Mouse (Mus musculus) lung, adult 2 months (tissue): ENCODE data around the gene Gba2. TPM values are rescaled to one million over a fixed set of nuclear protein-coding genes. Genes with fewer than 3 reads are reported as not detected.
A peak's percentile ranks its signal among the peaks of the same experiment; 100 is the strongest.
"Not testable (repeated sequence)": the region's sequence is repeated elsewhere in the genome, so short reads cannot be mapped to it uniquely, and the experiment has no call there.

Source experiments
- DNase-seq: peaks from one replicate; pipeline ENCODE4 v3.0.0; 2022
- H3K4me1 ChIP-seq: fragments of 200-500 bp; 2 replicates; pipeline ENCODE4 v1.6.1; 2011; ENCODE audit warnings: low read length; ENCODE audit not compliant: control insufficient read depth, insufficient read depth
- H3K4me3 ChIP-seq: fragments of 200-500 bp; replicated peaks from 2 replicates; pipeline ENCODE3; 2011; ENCODE audit warnings: low read depth, mild to moderate bottlenecking, control low read depth, low read length; ENCODE audit errors: extremely low read depth
- CTCF ChIP-seq: fragments of 200-500 bp; IDR thresholded peaks from 2 replicates; pipeline ENCODE4 v1.5.1; 2011; ENCODE audit warnings: mild to moderate bottlenecking, low read length, control low read depth; ENCODE audit not compliant: insufficient read depth
- POLR2A ChIP-seq: fragments of 200-500 bp; IDR thresholded peaks from 2 replicates; pipeline ENCODE4 v1.6.1; 2011; ENCODE audit warnings: low read depth, mild to moderate bottlenecking, control low read depth, low read length, borderline replicate concordance; ENCODE audit errors: extremely low read depth
- WGBS: fragments of 180-500 bp; shearing (Covaris S2); methylation state at CpG from one replicate; pipeline ENCODE4 v1.1.7; 2018; 5-methylcytosine and 5-hydroxymethylcytosine counted together
- polyA plus RNA-seq: library from polyadenylated mRNA; depleted of rRNA; stranded (reverse); fragments of >200 nt; gene quantifications from 2 replicates; pipeline ENCODE4 v1.2.3, GENCODE M21; 2012

The Gba2 gene
- polyA plus RNA-seq, 1 experiment, result 26.0 TPM

- 35% methylated on average over 13 of the region's 13 CpGs for WGBS
- Histone ChIP-seq H3K4me1 (peaks cover 30% of the 10 kb centered on the region), H3K4me3 (peak overlapping the region; percentile 33)
- no peak for DNase-seq
- TF ChIP-seq POLR2A, result no peak
- no peak for TF ChIP-seq CTCF
Measured at GRCm38 (mm10) chr4:43559519-43560242, 19.0 kb downstream of the Gba2 start.

GRCm38 (mm10) chr4:43558631-43559356 lies 19.9 kb downstream of the Gba2 start:
- no peak for TF ChIP-seq CTCF
- TF ChIP-seq POLR2A, result peak; percentile 78; the same call in 1 of the 2 replicates
- WGBS, result 10% methylated on average over 13 of the region's 13 CpGs
- peak overlapping the region; percentile 47 for H3K4me3 ChIP-seq
- H3K4me1 ChIP-seq, result peaks cover 26% of the 10 kb centered on the region
- DNase-seq, result no peak

GRCm38 (mm10) chr4:43558028-43558630 lies 20.5 kb downstream of the Gba2 start:
- H3K4me3 ChIP-seq, result peak overlapping the region; percentile 23
- no peak for TF ChIP-seq CTCF
- peaks cover 19% of the 10 kb centered on the region for H3K4me1 ChIP-seq
- peak; percentile 56 for DNase-seq
- WGBS, result 4% methylated on average over 5 of the region's 5 CpGs

GRCm38 (mm10) chr4:43555926-43556325 lies 22.7 kb downstream of the Gba2 start:
- Histone ChIP-seq H3K4me1 (peaks cover 18% of the 10 kb centered on the region), H3K4me3 (no peak overlapping the region)
- TF ChIP-seq POLR2A (no peak), CTCF (no peak)
- no peak for DNase-seq
- 91% methylated on average over 7 of the region's 7 CpGs for WGBS

GRCm38 (mm10) chr4:43553891-43554290 lies 24.8 kb downstream of the Gba2 start:
- DNase-seq, result no peak
- Histone ChIP-seq H3K4me1 (peaks cover 10% of the 10 kb centered on the region), H3K4me3 (no peak overlapping the region)
- no peak for TF ChIP-seq POLR2A
- TF ChIP-seq CTCF, result no peak

- no peak for DNase-seq
- no peaks in the 10 kb centered on the region; the same call in 1 of the 2 replicates for H3K4me1 ChIP-seq
- no peak overlapping the region for H3K4me3 ChIP-seq
- TF ChIP-seq CTCF (no peak), POLR2A (no peak)
- WGBS, result 97% methylated on average over 5 of the region's 5 CpGs
Measured at GRCm38 (mm10) chr4:43552437-43552836, 26.2 kb downstream of the Gba2 start.

- 65% methylated on average over 6 of the region's 6 CpGs for WGBS
- not testable (repeated sequence) for H3K4me3 ChIP-seq, DNase-seq, H3K4me1 ChIP-seq
Measured at GRCm38 (mm10) chr4:43551854-43552253, 26.8 kb downstream of the Gba2 start.

- DNase-seq, result no peak
- TF ChIP-seq POLR2A, result no peak
- WGBS, result 92% methylated on average over 12 of the region's 12 CpGs
- no peak overlapping the region for H3K4me3 ChIP-seq
- no peaks in the 10 kb centered on the region for H3K4me1 ChIP-seq
Measured at GRCm38 (mm10) chr4:43549055-43549454, 29.6 kb downstream of the Gba2 start.

- Histone ChIP-seq H3K4me1 (no peaks in the 10 kb centered on the region), H3K4me3 (no peak overlapping the region)
- DNase-seq, result no peak
- 90% methylated on average over 8 of the region's 8 CpGs for WGBS
- TF ChIP-seq CTCF, result no peak
- no peak for TF ChIP-seq POLR2A
Measured at GRCm38 (mm10) chr4:43547160-43547559, 31.5 kb downstream of the Gba2 start.
